Mouse (Mus musculus) CD4-positive, CD25-positive, alpha-beta regulatory T cell, adult 2 months (primary cell): ENCODE measurements at regions not wholly inside any gene's neighbourhood (a gene's known extent, or its start where the extent isn't known, plus 50 kb on each side); places are given as distances from the start of the nearest gene placed in this dataset.

Source experiments
- DNase-seq: peaks from one replicate; pipeline ENCODE4 v3.0.0-alpha.2; 2012; ENCODE audit warnings: low read depth, low spot score

GRCm38 (mm10) chr1:125156093-125156492 lies 279.4 kb downstream of the Actr3 start:
- DNase-seq = no peak

GRCm38 (mm10) chr1:125149817-125150216 lies 285.7 kb downstream of the Actr3 start:
- no peak for DNase-seq

- no peak for DNase-seq
Measured at GRCm38 (mm10) chr1:125123861-125124260, 311.7 kb downstream of the Actr3 start.

GRCm38 (mm10) chr1:125100596-125100995 lies 334.9 kb downstream of the Actr3 start:
- DNase-seq = no peak

GRCm38 (mm10) chr1:125084906-125085305 lies 350.6 kb downstream of the Actr3 start:
- no peak for DNase-seq

GRCm38 (mm10) chr1:125039572-125040326 lies 395.8 kb downstream of the Actr3 start:
- DNase-seq = no peak

- no peak for DNase-seq
Measured at GRCm38 (mm10) chr1:125013301-125013700, 422.2 kb downstream of the Actr3 start.

GRCm38 (mm10) chr1:125011893-125012292 lies 423.6 kb downstream of the Actr3 start:
- no peak for DNase-seq

GRCm38 (mm10) chr1:124997577-124997976 lies 437.9 kb downstream of the Actr3 start:
- no peak for DNase-seq

GRCm38 (mm10) chr1:124950849-124951248 lies 484.7 kb downstream of the Actr3 start:
- no peak for DNase-seq

GRCm38 (mm10) chr1:124904373-124904772 lies 531.2 kb downstream of the Actr3 start:
- no peak for DNase-seq

GRCm38 (mm10) chr1:124871148-124871547 lies 564.4 kb downstream of the Actr3 start:
- DNase-seq = no peak

GRCm38 (mm10) chr1:124866248-124866647 lies 569.3 kb downstream of the Actr3 start:
- DNase-seq = no peak

- DNase-seq = no peak
Measured at GRCm38 (mm10) chr1:124845681-124846080, 589.8 kb downstream of the Actr3 start.

GRCm38 (mm10) chr1:124825717-124826116 lies 609.8 kb downstream of the Actr3 start:
- DNase-seq = no peak

- DNase-seq = no peak
Measured at GRCm38 (mm10) chr1:124793026-124793425, 642.5 kb downstream of the Actr3 start.

GRCm38 (mm10) chr1:124790646-124791045 lies 644.9 kb downstream of the Actr3 start:
- DNase-seq = no peak

GRCm38 (mm10) chr1:124790130-124790529 lies 645.4 kb downstream of the Actr3 start:
- no peak for DNase-seq

GRCm38 (mm10) chr1:124783066-124783465 lies 652.5 kb downstream of the Actr3 start:
- DNase-seq = no peak

GRCm38 (mm10) chr1:124777685-124778084 lies 657.8 kb downstream of the Actr3 start:
- DNase-seq = no peak

- no peak for DNase-seq
Measured at GRCm38 (mm10) chr1:124756721-124757120, 678.8 kb downstream of the Actr3 start.

- no peak for DNase-seq
Measured at GRCm38 (mm10) chr1:124739777-124740176, 694.4 kb upstream of the Dpp10 start.

- DNase-seq = no peak
Measured at GRCm38 (mm10) chr1:124730364-124730763, 685.0 kb upstream of the Dpp10 start.

GRCm38 (mm10) chr1:124718065-124718464 lies 672.7 kb upstream of the Dpp10 start:
- DNase-seq = peak; percentile 1
